Mouse (Mus musculus): Measurements from ENCODE around the gene Myo15.

DNA sequence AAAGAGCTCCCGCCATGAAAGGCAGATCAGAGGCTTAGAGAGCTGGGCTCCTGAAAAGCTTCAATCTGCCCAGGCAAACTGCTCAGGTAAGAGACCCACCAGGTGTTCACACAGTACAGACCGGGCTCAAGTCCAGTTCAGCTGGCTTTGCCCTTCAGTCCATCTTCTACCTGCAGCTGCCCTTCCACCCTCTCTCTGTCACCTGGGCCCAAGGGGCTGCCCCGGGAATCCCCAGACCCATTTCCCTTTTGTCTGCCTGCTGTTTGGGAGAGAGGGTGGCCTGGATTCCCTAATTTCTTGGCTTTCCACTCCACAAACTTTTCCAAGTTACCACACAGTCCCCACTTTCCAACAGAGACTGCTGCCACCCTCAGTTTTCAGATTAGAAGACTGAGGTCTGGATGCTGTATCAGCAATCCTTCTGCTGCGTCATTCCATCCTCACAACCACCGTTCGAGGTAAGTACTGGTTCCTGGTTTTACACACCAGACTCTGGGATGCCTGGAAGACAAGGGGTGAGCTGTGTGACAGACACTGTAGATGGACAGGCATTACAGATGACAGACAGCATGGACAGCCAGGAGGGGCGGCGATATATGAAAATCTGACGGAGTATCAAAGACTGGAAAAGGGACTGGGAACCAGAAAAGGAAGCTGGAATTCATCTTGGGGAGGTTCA lies 67.2 kb downstream of the Myo15 start, which contains the start of gene Alkbh5:
- TF ChIP-seq CTCF (IDR thresholded peaks at IDR 0.05; ENCODE audit: insufficient read depth, low read depth, low read length) (no peak), POLR2A (IDR thresholded peaks at IDR 0.05; ENCODE audit: insufficient read depth, low read depth, low read length) (no peak)
